ENCODE assay signal across 8 mouse cellular contexts in genomic region chr10:122528973-122529703, GRCm38 (mm10).
A peak's percentile ranks its signal among the peaks of the same experiment; 100 is the strongest.
DNase-seq lines count a peak whose midpoint lies in the region; ATAC-seq and TF ChIP-seq lines count a peak whose summit lies in the region.

No protein-coding gene starts in this region.

- no peaks in the 10 kb centered on the region for H3K4me1 ChIP-seq in forebrain, embryonic 13.5 days
- H3K4me1 ChIP-seq in forebrain, embryonic 10.5 days, result no peaks in the 10 kb centered on the region
- no peaks in the 10 kb centered on the region for H3K4me1 ChIP-seq in liver, embryonic 14.5 days (replicated peaks; ENCODE audit: control insufficient read depth in 2 of 2, insufficient read depth in 2 of 2, low read length in 1 of 2)
- H3K4me1 ChIP-seq in liver, embryonic 11.5 days (replicated peaks; ENCODE audit: control insufficient read depth, insufficient read depth, low read length), result no peaks in the 10 kb centered on the region

- H3K36me3 ChIP-seq in forebrain, embryonic 13.5 days (ENCODE audit: poor library complexity, severe bottlenecking), result no peaks in the 10 kb centered on the region
- no peaks in the 10 kb centered on the region for H3K36me3 ChIP-seq in forebrain, embryonic 10.5 days (replicated peaks)
- H3K36me3 ChIP-seq in liver, embryonic 14.5 days (replicated peaks; ENCODE audit: control insufficient read depth, insufficient read depth, low read depth), result no peaks in the 10 kb centered on the region
- no peaks in the 10 kb centered on the region for H3K36me3 ChIP-seq in liver, embryonic 11.5 days (ENCODE audit: control insufficient read depth, insufficient read depth, low read length)

- H3K27me3 ChIP-seq in forebrain, embryonic 13.5 days, result no peaks in the 10 kb centered on the region
- H3K27me3 ChIP-seq in forebrain, embryonic 10.5 days (ENCODE audit: poor library complexity, severe bottlenecking), result no peaks in the 10 kb centered on the region
- no peaks in the 10 kb centered on the region for H3K27me3 ChIP-seq in liver, embryonic 14.5 days (ENCODE audit: control insufficient read depth, insufficient read depth, low read length)
- no peaks in the 10 kb centered on the region for H3K27me3 ChIP-seq in liver, embryonic 11.5 days (replicated peaks; ENCODE audit: control insufficient read depth, insufficient read depth, low read length)

- intact Hi-C loops in heart, postnatal 25 days (cut with DNase I), result loop anchor here (2.0 to 5.0 kb wide), 3 partner anchors 82 to 422 kb away; partner anchors contain the start of gene Avpr1a

- 38% methylated on average over 4 of the region's 4 CpGs for WGBS in forebrain, embryonic 13.5 days
- 45% methylated on average over 4 of the region's 4 CpGs for WGBS in forebrain, embryonic 10.5 days
- 34% methylated on average over 4 of the region's 4 CpGs for WGBS in liver, embryonic 14.5 days (ENCODE audit: insufficient replicate concordance)
- WGBS in liver, embryonic 11.5 days, result 39% methylated on average over 4 of the region's 4 CpGs

- no peak for DNase-seq in forebrain, embryonic 10.5 days (ENCODE audit: extremely low spot score, low spot score)
- DNase-seq in liver, embryonic 14.5 days (ENCODE audit: low read depth in 3 of 3, low spot score in 3 of 3), result no peak
- no peak for DNase-seq in liver, embryonic 11.5 days (ENCODE audit: low spot score)
- DNase-seq in R1 (ENCODE audit: low read depth, low spot score), result peak; percentile 55
- peak; percentile 56 for DNase-seq in retina, postnatal 7 days (ENCODE audit: low read depth, low spot score)
- DNase-seq in heart, postnatal 25 days (ENCODE audit: low spot score), result no peak

- no peak for TF ChIP-seq EP300 in liver, embryonic 14.5 days (IDR thresholded peaks at IDR 0.05; ENCODE audit: low read depth)

- H3K27ac ChIP-seq in forebrain, embryonic 13.5 days, result no peak overlapping the region
- no peak overlapping the region for H3K27ac ChIP-seq in forebrain, embryonic 10.5 days
- no peak overlapping the region for H3K27ac ChIP-seq in liver, embryonic 14.5 days
- no peak overlapping the region for H3K27ac ChIP-seq in liver, embryonic 11.5 days (ENCODE audit: low read depth, low read length)

- no peaks in the 10 kb centered on the region for H3K9me3 ChIP-seq in forebrain, embryonic 13.5 days (replicated peaks)
- H3K9me3 ChIP-seq in forebrain, embryonic 10.5 days, result no peaks in the 10 kb centered on the region
- H3K9me3 ChIP-seq in liver, embryonic 14.5 days (ENCODE audit: control insufficient read depth, low read length), result no peaks in the 10 kb centered on the region
- no peaks in the 10 kb centered on the region for H3K9me3 ChIP-seq in liver, embryonic 11.5 days (ENCODE audit: control insufficient read depth, low read length)

- no peak overlapping the region for H3K4me3 ChIP-seq in forebrain, embryonic 13.5 days
- no peak overlapping the region for H3K4me3 ChIP-seq in forebrain, embryonic 10.5 days
- H3K4me3 ChIP-seq in liver, embryonic 14.5 days (ENCODE audit: insufficient read depth in 1 of 2, low read depth in 2 of 2, low read length in 2 of 2), result no peak overlapping the region
- H3K4me3 ChIP-seq in liver, embryonic 11.5 days (ENCODE audit: low read depth, low read length), result no peak overlapping the region

- no peak overlapping the region for H3K4me2 ChIP-seq in forebrain, embryonic 13.5 days
- H3K4me2 ChIP-seq in liver, embryonic 14.5 days (ENCODE audit: low read depth), result no peak overlapping the region
- no peak overlapping the region for H3K4me2 ChIP-seq in liver, embryonic 11.5 days

- H3K9ac ChIP-seq in forebrain, embryonic 13.5 days, result no peak overlapping the region
- H3K9ac ChIP-seq in liver, embryonic 14.5 days (replicated peaks), result no peak overlapping the region
- H3K9ac ChIP-seq in liver, embryonic 11.5 days (ENCODE audit: low read depth, low read length), result no peak overlapping the region

- TF ChIP-seq CTCF in liver, embryonic 14.5 days (IDR thresholded peaks at IDR 0.05; ENCODE audit: low read depth), result peak; percentile 70

- ATAC-seq in forebrain, embryonic 13.5 days, result peak; percentile 67
- no peak for ATAC-seq in liver, embryonic 14.5 days (ENCODE audit: insufficient read depth)
- ATAC-seq in liver, embryonic 11.5 days (replicated peaks; ENCODE audit: low FRiP score), result no peak
- peak; percentile 69; a peak in 3 of 4 replicates for ATAC-seq in hematopoietic stem cell, adult 5-6 weeks (replicated peaks in 1 of 2; ENCODE audit: insufficient read depth in 1 of 2, low FRiP score in 2 of 2, low TSS enrichment in 1 of 2, low read depth in 1 of 2, poor library complexity in 2 of 2, severe bottlenecking in 2 of 2)

Comparison
In these comparisons a context has a peak if more than half of its experiments do, and no peak if none do; other contexts are left out.
1. ATAC-seq: peak in forebrain, embryonic 13.5 days (single experiment) and hematopoietic stem cell, adult 5-6 weeks (2 of 2); none in liver, embryonic 14.5 days (single experiment) and liver, embryonic 11.5 days (single experiment).
2. DNase-seq: peak in R1 (single experiment) and retina, postnatal 7 days (single experiment); none in forebrain, embryonic 10.5 days (single experiment), liver, embryonic 14.5 days (0 of 3), liver, embryonic 11.5 days (single experiment) and heart, postnatal 25 days (single experiment).